Mouse (Mus musculus) splenic B cell, adult 2 months (primary cell): Measurements from ENCODE around the gene Enpep.

Experiments
- DNase-seq: peaks from one replicate; pipeline ENCODE4 v3.0.0-alpha.2; 2011; ENCODE audit warnings: low read depth, low spot score
- H3K27me3 ChIP-seq: 2 replicates; pipeline ENCODE4 v1.6.1; 2012; ENCODE audit warnings: mild to moderate bottlenecking, low read length, moderate library complexity, mixed read lengths; ENCODE audit not compliant: control insufficient read depth, poor library complexity, insufficient read depth, severe bottlenecking
- H3K36me3 ChIP-seq: 2 replicates; pipeline ENCODE4 v1.6.1; 2012; ENCODE audit warnings: mild to moderate bottlenecking, low read length, moderate library complexity, mixed read lengths; ENCODE audit not compliant: control insufficient read depth, poor library complexity, insufficient read depth, severe bottlenecking

The Enpep gene

DNA sequence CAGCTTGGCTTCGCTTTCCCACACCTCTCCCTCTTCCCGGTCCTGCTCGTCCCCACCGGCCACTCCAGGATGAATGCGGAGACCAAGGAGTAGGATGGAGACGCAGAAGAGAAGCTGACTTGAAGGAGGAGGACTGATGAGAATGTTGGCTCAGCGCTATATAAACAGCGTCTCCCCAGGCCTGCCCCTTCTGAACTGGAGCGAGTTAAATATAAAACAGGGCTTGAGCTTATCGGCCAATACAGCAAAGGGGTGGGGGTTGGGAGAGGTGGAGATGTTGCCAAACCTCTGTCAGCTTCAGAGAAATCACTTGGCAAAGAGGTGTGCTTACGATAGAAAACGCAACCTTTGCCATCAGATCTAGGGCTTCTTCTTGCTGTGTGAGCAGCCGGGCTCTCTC lies at the start of gene Enpep:
TSS of gene Enpep (minus strand) at position 135 of the 400 bp plus-strand sequence.
- no peaks in the 10 kb centered on the region for H3K27me3 ChIP-seq
- H3K36me3 ChIP-seq = no peaks in the 10 kb centered on the region
- no peak for DNase-seq

DNA sequence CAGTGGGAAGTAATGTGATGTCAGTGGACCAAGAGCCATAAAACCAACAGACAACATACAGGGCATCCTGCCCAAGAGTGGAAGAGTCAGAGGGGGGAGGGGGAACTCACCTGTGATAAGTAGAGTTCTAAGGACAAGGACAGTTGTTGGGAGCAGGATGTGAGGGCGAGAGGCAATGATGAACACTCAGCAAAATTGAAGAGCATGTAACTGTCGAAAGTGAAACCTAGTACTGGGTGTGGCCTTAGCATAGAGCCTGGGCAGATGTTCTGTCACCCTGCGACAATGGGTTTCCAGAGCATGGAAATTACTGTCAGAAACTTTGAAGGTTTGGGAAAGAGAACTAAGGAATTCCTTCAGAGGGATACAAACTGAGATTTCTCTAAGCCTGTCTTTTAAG lies 46.6 kb upstream of the Enpep start:
- Histone ChIP-seq H3K36me3 (no peaks in the 10 kb centered on the region), H3K27me3 (no peaks in the 10 kb centered on the region)
- peak; percentile 6 for DNase-seq

DNA sequence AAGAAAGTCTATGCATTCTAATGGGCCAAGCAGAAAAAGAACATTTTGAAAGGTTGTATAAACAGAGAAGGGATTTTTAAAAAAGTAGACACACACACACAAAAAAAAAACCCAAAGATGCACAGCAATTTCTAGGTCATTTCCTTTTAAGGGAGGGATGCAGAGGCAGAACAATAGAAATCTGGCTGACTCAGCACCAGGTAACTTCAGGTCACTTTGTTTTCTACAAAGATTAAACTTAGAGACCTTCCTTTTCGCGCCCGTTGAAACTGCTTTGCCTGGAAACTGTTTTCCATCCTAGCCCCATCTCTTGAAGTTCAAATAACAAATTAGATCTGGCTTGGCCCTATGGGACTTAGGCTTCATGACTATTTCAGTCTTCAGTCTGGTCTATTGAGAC lies 42.6 kb upstream of the Enpep start:
- Histone ChIP-seq H3K27me3 (no peaks in the 10 kb centered on the region), H3K36me3 (no peaks in the 10 kb centered on the region)
- DNase-seq = no peak

DNA sequence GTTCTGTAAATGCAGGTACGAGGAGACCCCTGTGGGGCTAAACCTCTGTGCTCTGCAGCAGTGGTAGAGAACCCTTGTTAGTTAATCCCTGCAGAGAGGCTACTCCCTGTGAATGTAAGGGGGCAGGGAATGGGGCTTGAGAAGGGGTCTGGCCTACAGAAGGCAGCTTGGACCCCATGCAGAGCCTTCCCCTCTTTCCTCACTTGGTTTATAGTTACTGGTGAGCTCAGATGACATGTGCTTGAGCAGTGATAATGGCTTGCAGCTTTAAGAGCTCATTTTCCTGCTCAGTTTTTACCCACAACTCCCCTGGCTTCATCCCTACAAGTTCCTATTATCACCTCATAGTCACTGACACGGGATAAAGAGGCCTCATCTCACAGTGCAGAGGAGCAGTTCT lies 40.6 kb upstream of the Enpep start:
- H3K36me3 ChIP-seq = no peaks in the 10 kb centered on the region
- no peak for DNase-seq
- no peaks in the 10 kb centered on the region for H3K27me3 ChIP-seq

DNA sequence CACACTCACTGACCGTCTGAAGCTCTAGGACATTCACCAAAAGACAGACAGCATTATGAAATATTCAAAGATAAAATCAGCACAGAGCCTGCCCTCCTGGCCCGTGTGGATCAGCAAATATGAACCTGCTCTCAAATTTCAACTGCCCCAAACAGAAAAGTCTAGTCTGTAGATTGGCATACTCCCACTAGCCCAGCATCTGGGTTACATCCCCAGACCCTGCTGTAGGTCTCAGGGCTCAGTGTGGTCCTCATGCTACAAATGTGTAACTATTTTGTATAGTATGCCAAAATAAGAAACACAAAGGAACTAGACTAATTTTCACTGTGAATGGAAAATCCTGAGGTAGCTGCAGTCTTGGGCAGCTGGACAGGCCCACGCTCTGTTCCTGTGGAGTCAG lies 37.0 kb upstream of the Enpep start:
- no peak for DNase-seq
- Histone ChIP-seq H3K27me3 (no peaks in the 10 kb centered on the region), H3K36me3 (no peaks in the 10 kb centered on the region)

DNA sequence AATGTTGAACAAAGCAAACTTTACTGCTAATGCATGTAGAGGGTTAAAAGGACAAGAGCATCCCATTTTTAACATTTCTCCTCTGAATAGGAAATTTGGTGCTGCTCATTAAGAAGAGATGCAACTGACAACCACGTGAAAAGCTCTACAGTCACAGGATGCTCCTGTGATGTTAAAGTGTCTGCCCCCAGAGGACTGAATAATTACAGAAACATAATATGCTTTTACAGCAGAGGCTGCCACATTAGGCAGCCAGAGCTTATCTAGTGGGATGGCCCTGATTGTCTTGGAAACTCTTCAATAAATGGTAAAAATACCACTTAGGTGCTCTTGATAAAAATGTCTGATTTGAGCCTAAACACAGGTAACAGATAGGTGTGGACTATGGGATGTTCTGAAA lies 33.4 kb upstream of the Enpep start:
- no peak for DNase-seq
- H3K27me3 ChIP-seq = no peaks in the 10 kb centered on the region

DNA sequence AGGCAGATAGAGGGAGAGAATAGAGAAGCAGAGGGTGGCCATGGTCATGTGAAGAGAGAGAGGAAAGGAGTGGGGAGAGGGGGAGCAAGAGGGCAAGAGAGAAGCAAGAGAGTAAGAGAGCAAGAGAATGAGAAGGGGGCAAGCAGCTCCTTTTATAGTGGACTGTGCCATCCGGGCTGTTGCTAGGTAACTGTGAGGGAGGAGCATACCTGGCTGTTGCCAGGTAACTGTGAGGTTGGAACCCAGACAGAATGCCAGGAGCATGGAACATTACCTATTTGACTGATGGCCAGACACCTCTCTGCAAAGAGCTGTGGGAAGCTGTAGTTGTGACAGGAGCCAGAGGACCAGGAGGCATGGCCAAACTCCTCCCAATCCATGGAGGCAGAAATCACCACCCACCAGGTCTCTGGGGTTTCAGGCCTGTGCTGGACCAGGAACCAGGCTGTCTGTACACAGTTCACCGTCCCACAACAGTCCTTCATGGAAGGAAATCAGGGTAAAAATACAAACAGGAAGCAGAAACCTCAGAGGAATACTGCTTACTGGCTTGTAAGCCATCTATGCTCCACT lies 32.4 kb upstream of the Enpep start:
- Histone ChIP-seq H3K27me3 (no peaks in the 10 kb centered on the region), H3K36me3 (no peaks in the 10 kb centered on the region)
- DNase-seq = no peak

More for the DNA sequence above, 33.4 kb upstream of the Enpep start:
- H3K36me3 ChIP-seq = no peaks in the 10 kb centered on the region

DNA sequence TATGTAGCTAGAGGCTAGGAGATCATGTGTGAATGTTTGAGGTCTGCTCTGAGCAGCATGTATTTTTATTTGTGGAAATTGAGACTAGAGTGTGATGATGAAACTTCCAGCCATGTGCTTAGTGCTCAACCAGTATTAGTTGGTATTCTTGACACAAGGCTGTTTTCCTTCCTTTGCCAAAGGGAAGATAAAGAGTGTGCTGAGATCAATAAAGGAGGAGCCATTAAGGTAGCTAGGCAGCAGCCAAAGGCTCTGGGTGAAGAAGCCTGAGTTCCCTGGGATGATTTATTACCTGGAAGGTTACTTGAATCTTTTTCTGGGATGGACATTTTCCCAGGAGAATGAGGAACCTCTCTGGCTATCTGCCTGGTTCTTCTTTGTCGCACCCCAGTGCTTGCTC lies 30.9 kb upstream of the Enpep start:
- no peak for DNase-seq
- H3K36me3 ChIP-seq = no peaks in the 10 kb centered on the region
- H3K27me3 ChIP-seq = no peaks in the 10 kb centered on the region

DNA sequence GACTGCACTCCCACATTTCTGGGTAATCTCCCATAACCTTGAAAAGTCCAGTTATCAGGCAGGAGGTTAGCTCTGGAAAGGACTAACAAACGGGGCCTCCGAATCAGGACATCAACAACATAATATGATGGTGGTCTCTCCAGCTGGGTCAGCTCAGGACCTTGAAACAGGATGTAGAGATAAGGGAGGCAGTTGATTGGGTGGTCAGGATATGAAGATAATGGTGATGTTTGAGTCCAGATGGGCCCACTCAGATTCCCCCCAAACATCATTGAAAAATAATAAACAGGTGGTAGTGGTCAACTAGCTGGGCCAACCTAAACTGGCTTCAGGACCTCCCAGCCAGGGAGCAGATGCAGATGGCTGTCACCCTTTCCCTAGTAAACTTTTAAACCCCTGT lies 25.6 kb upstream of the Enpep start:
- no peaks in the 10 kb centered on the region for H3K36me3 ChIP-seq
- DNase-seq = no peak
- no peaks in the 10 kb centered on the region for H3K27me3 ChIP-seq

DNA sequence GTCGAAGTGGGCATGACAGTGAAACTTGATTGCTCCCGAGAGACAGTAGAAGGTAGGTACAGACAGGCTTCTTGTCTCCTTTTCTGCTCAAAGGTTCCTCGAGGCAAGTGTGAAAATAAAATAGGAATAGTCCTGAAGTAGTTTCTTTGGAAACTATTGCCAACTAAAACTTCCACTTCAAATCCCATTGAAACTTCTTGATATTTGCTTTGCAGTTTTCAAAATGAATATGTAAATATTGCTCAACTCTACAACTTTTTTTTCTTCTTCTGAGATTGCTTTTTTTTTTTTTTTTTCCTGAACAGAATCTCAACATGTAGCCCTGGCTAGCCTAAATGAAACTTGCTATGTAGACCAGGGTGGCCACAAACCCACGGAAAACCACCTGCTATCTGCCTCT lies 21.4 kb upstream of the Enpep start:
- no peak for DNase-seq
- Histone ChIP-seq H3K36me3 (no peaks in the 10 kb centered on the region), H3K27me3 (no peaks in the 10 kb centered on the region)

DNA sequence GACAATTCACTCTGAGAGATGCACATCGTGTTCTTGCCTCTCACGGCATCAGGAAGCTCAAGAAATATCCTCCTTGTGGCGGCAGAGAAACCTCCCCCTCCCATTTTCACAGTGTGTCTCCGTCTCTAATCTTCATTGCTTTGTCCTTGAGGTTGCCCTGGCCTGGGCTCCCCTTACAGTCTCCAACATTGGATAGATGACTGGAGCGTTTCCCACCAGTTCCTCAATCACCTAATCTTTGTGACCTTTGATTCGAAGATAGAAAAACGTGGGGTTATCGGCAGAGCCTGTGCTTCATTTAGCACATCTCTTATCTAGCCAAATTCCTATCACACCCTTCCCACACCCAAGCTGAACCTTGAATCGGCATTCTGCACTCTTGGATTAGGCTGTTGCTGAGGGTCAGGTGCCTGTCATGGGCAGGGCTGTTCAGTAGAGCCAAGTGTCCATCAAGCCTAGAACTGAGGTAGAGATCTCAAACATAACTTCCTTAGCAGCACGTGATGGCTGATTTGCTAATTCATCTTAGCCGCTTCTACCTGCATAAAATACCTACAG lies 18.9 kb upstream of the Enpep start:
- Histone ChIP-seq H3K27me3 (no peaks in the 10 kb centered on the region), H3K36me3 (no peaks in the 10 kb centered on the region)
- no peak for DNase-seq

DNA sequence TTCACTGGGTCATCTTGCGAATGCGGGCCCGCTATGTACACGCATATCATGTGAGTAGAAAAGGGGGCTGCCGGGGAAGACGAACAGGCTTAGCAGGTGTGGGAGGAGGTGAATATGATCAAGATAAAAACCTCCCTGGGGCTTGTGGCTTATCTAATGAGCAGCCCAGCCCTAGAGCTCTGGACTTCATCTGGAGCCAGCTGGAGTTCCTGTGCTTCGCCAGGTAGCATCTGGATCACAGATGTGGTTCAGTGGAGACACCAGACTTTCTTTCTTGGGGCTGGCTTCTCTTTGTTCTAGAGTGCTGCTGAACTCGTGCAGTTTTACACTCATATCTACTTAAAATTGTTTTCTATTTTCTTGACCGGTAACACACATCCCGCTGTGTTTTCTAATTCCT lies 14.8 kb upstream of the Enpep start:
- Histone ChIP-seq H3K36me3 (no peaks in the 10 kb centered on the region), H3K27me3 (no peaks in the 10 kb centered on the region)
- no peak for DNase-seq

DNA sequence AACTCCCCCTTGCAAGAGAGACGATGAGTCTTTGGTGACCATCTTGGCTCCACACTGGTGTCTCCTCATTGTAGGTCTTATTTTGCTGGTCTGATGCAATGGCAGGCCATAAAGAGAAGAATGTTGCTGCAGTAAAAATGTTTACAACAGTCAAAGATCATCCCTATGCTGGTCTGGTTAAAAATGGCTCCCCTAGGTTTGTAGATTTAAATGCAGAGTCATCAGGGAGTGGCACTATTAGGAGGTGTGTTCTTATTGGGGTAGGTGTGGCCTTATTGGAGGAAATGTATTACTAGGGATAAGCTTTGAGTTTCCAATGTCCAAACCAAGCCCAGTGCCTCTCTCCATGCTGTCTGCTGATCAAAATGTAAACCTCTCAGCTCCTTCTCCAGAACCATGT lies 10.2 kb upstream of the Enpep start:
- H3K36me3 ChIP-seq = no peaks in the 10 kb centered on the region
- no peaks in the 10 kb centered on the region for H3K27me3 ChIP-seq
- DNase-seq = no peak

DNA sequence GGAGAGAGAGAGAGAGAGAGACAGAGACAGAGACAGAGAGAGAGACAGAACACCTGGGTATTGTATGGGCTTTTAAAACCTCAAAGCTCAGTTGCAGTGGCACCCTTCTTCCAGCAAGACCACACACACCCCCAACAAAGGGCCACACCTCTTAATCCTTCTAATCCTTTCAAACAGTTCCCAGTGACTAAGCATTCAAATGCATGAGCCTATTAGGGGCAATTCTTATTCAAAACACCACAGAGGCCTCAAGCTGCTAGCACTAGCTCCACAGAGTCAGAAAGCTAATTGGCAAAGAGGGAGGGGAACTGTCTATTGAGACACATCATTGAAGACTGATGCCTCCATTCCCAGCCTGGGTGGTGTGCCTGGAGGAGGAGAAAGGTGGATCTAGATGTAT lies 8.5 kb upstream of the Enpep start:
- Histone ChIP-seq H3K27me3 (no peaks in the 10 kb centered on the region), H3K36me3 (no peaks in the 10 kb centered on the region)
- no peak for DNase-seq

DNA sequence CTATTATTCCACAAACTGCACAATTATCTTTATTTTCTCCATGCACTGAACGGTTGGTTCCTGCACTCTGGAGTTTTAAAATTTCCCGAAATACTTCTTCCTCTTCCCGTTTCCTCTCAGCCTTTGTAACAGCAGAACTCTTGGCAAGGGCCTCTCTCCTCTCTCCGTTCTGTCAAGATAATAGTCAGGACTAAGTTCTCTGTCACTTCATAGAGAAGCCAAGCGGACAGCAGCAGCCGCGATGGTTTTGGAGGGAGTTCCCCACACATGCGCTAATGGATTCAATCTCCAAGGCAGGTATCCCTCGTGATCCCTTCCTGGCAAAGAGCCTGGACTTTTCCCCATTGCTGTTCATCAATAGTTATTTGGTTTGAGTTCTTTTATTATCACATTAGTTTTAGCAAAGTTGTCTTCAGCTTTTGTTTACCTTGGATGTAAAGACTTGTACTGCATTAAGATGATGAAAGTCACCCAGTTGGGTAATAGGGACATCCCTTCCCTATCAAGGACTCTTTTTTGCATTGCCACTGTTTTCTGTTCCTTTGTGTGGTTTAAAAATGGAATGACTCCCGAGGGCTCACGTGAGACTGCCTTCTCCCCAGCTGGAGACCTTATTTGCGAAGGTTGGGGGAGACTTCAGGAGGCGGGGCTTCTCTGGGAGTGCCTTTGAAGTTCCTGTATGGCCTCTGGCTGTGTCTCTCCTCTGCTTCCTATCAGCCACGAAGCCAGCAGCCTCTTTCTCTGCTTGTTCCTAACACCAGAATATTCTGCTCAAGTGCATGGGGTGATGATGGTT lies 6.0 kb upstream of the Enpep start:
- no peak for DNase-seq
- Histone ChIP-seq H3K27me3 (no peaks in the 10 kb centered on the region), H3K36me3 (no peaks in the 10 kb centered on the region)
